Mouse (Mus musculus): Measurements from ENCODE around the gene Samd1. TPM values are rescaled to one million over a fixed set of nuclear protein-coding genes. Genes with fewer than 3 reads are reported as not detected.

Gene Samd1
- polyA plus RNA-seq, 1 experiment from 2014 or later = 13.6 TPM

DNA sequence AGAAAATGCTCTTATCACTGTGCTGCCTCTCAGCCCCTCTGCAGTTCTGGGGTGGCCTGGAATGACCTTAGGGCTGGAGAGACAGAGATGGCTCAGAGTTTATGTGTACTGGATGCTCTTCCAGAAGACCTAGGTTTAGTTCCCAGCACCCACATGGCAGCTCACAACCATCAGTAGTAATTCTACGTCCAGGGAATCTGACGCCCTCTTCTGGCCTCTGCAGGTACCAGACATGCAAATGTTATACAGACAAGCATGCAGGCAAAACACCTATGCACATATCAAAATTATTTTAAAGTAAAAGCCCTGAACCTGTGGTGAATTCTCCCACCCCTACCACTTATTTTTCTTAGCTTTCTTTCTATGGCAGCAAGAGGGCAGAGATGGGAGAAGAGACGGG lies 49.0 kb downstream of the Samd1 start:
- WGBS = 86% methylated on average over 3 of the region's 3 CpGs
- H3K27me3 ChIP-seq (ENCODE audit: control insufficient read depth, insufficient read depth, low read length) = peaks cover 26% of the 10 kb centered on the region
- ATAC-seq (ENCODE audit: low read depth) = no peak

DNA sequence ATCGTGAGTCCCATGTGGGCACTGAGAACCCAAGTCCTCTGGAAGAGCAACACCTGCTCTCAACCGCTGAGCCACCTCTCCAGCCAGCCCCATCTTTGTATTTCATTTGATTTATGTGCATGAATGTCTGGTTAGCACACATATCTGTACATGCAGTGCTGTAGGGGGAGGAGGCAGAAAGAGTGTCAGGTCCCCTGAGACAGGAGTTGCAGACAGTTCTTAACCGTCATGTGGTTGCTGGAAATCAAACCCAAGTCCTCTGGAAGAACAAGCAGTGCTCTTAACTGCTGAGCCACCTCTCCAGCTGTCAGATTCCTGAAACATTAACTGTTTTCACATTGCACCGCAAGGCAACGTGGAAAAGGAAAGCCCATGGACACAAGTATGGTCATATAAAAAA lies 50.7 kb downstream of the Samd1 start:
- Histone ChIP-seq H3K36me3 (ENCODE audit: control insufficient read depth, insufficient read depth, low read length) (no peaks in the 10 kb centered on the region), H3K27ac (ENCODE audit: low read depth, low read length) (no peak overlapping the region), H3K4me1 (ENCODE audit: control insufficient read depth, insufficient read depth, low read length) (no peaks in the 10 kb centered on the region), H3K27me3 (ENCODE audit: control insufficient read depth, insufficient read depth, low read length) (peaks cover 16% of the 10 kb centered on the region), H3K4me2 (ENCODE audit: low read depth, low read length) (no peak overlapping the region), H3K9ac (replicated peaks; ENCODE audit: low read depth, low read length) (no peak overlapping the region), H3K9me3 (ENCODE audit: control insufficient read depth, low read length) (no peaks in the 10 kb centered on the region), H3K4me3 (ENCODE audit: low read depth, low read length) (no peak overlapping the region)
- no peak for ATAC-seq (ENCODE audit: low read depth)
- 69% methylated on average over 5 of the region's 5 CpGs for WGBS

More for the DNA sequence above, 49.0 kb downstream of the Samd1 start:
- Histone ChIP-seq H3K9me3 (ENCODE audit: control insufficient read depth, low read length) (no peaks in the 10 kb centered on the region), H3K36me3 (ENCODE audit: control insufficient read depth, insufficient read depth, low read length) (no peaks in the 10 kb centered on the region), H3K4me3 (ENCODE audit: low read depth, low read length) (no peak overlapping the region), H3K27ac (ENCODE audit: low read depth, low read length) (no peak overlapping the region), H3K9ac (replicated peaks; ENCODE audit: low read depth, low read length) (no peak overlapping the region), H3K4me1 (ENCODE audit: control insufficient read depth, insufficient read depth, low read length) (no peaks in the 10 kb centered on the region), H3K4me2 (ENCODE audit: low read depth, low read length) (no peak overlapping the region)

MicroRNAs encoded within 50 kb of the gene (microRNA counts, 519-probe panel; counts per million panel counts)
- microRNA mmu-miR-1199 = not detected

Small RNA genes lying within 50 kb of the gene (microRNA-seq; reads per million reads assigned to microRNA genes)
- gene Mir1199 (not detected), gene Mir8111 (1.4 reads per million)

Other genes starting within 250 kb of the Samd1 start
- 60.8 and 75.0 TPM in 2 replicates for gene Adgrl1, start 97.6 kb upstream of the Samd1 start, polyA plus RNA-seq (2014; fragmentation: Nextera tagmentation; extraction: Ambion mirVana)
- 0.82 and 1.1 TPM in 2 replicates for gene Gm10644, start 42.5 kb upstream of the Samd1 start, polyA plus RNA-seq (2014; fragmentation: Nextera tagmentation; extraction: Ambion mirVana)
- 5.1 and 7.6 TPM in 2 replicates for gene Asf1b, start 42.2 kb upstream of the Samd1 start, polyA plus RNA-seq (2014; fragmentation: Nextera tagmentation; extraction: Ambion mirVana)
- gene Prkaca, start 24.7 kb upstream of the Samd1 start, polyA plus RNA-seq (2014; fragmentation: Nextera tagmentation; extraction: Ambion mirVana) = 175 and 181 TPM in 2 replicates
- 0.86 and 0.95 TPM in 2 replicates for gene 1700067K01Rik, start 3.8 kb downstream of the Samd1 start, polyA plus RNA-seq (2014; fragmentation: Nextera tagmentation; extraction: Ambion mirVana)
- 1.9 TPM in 1 of 2 replicates, not detected in the other for gene 2210011C24Rik, start 14.5 kb downstream of the Samd1 start, polyA plus RNA-seq (2014; fragmentation: Nextera tagmentation; extraction: Ambion mirVana)
- 5.1 and 5.2 TPM in 2 replicates for gene Palm3, start 23.8 kb downstream of the Samd1 start, polyA plus RNA-seq (2014; fragmentation: Nextera tagmentation; extraction: Ambion mirVana)
- 0.43 and 0.45 TPM in 2 replicates for gene Il27ra, start 44.9 kb downstream of the Samd1 start, polyA plus RNA-seq (2014; fragmentation: Nextera tagmentation; extraction: Ambion mirVana)
- gene Rln3, start 47.3 kb downstream of the Samd1 start, polyA plus RNA-seq (2014; fragmentation: Nextera tagmentation; extraction: Ambion mirVana) = 0.82 and 0.91 TPM in 2 replicates
- 1.8 and 2.2 TPM in 2 replicates for gene Gm10643, start 67.5 kb downstream of the Samd1 start, polyA plus RNA-seq (2014; fragmentation: Nextera tagmentation; extraction: Ambion mirVana)
- 10.1 and 12.8 TPM in 2 replicates for gene Rfx1, start 69.2 kb downstream of the Samd1 start, polyA plus RNA-seq (2014; fragmentation: Nextera tagmentation; extraction: Ambion mirVana)
- 16.5 and 19.0 TPM in 2 replicates for gene Dcaf15, start 107.1 kb downstream of the Samd1 start, polyA plus RNA-seq (2014; fragmentation: Nextera tagmentation; extraction: Ambion mirVana)
- 0.43 and 0.50 TPM in 2 replicates for gene Podnl1, start 128.3 kb downstream of the Samd1 start, polyA plus RNA-seq (2014; fragmentation: Nextera tagmentation; extraction: Ambion mirVana)
- gene Cc2d1a, start 150.3 kb downstream of the Samd1 start, polyA plus RNA-seq (2014; fragmentation: Nextera tagmentation; extraction: Ambion mirVana) = 26.8 and 30.7 TPM in 2 replicates
- 1.3 and 1.6 TPM in 2 replicates for gene 4930432K21Rik, start 150.4 kb downstream of the Samd1 start, polyA plus RNA-seq (2014; fragmentation: Nextera tagmentation; extraction: Ambion mirVana)
- 12.4 and 12.5 TPM in 2 replicates for gene Nanos3, start 187.5 kb downstream of the Samd1 start, polyA plus RNA-seq (2014; fragmentation: Nextera tagmentation; extraction: Ambion mirVana)
- 12.9 and 20.5 TPM in 2 replicates for gene Zswim4, start 239.4 kb downstream of the Samd1 start, polyA plus RNA-seq (2014; fragmentation: Nextera tagmentation; extraction: Ambion mirVana)